Mouse (Mus musculus) retina, adult 2 months (tissue): ENCODE results near the gene Nup214.
A peak's percentile ranks its signal among the peaks of the same experiment; 100 is the strongest.

Experiments
- DNase-seq: peaks from one replicate; pipeline ENCODE4 v3.0.0-alpha.2; 2012; ENCODE audit warnings: low read depth, low spot score

Gene Nup214

GRCm38 (mm10) chr2:31974141-31974808, at the start of gene Nup214:
TSS of gene Nup214 (plus strand) at chr2:31974436.
- DNase-seq = peak; percentile 96

GRCm38 (mm10) chr2:31924811-31925210, 49.4 kb upstream of the Nup214 start:
- DNase-seq = no peak

- DNase-seq = no peak
Observed at GRCm38 (mm10) chr2:31925936-31926335, 48.3 kb upstream of the Nup214 start.

- DNase-seq = no peak
Observed at GRCm38 (mm10) chr2:31929664-31930063, 44.6 kb upstream of the Nup214 start.

GRCm38 (mm10) chr2:31934551-31934950, 39.7 kb upstream of the Nup214 start:
- DNase-seq = no peak

- DNase-seq = no peak
Observed at GRCm38 (mm10) chr2:31935054-31935453, 39.2 kb upstream of the Nup214 start.

GRCm38 (mm10) chr2:31938298-31938697, 35.9 kb upstream of the Nup214 start:
- DNase-seq = no peak

GRCm38 (mm10) chr2:31943011-31943410, 31.2 kb upstream of the Nup214 start:
- no peak for DNase-seq

GRCm38 (mm10) chr2:31945580-31945979, 28.7 kb upstream of the Nup214 start:
- no peak for DNase-seq

- no peak for DNase-seq
Observed at GRCm38 (mm10) chr2:31948392-31948791, 25.8 kb upstream of the Nup214 start.

- DNase-seq = no peak
Observed at GRCm38 (mm10) chr2:31948801-31949200, 25.4 kb upstream of the Nup214 start.

- no peak for DNase-seq
Observed at GRCm38 (mm10) chr2:31950058-31950871, 24.0 kb upstream of the Nup214 start, which contains the start of gene Aif1l. TSS of gene Aif1l (plus strand) at chr2:31950139.

GRCm38 (mm10) chr2:31950966-31951365, 23.3 kb upstream of the Nup214 start:
- DNase-seq = no peak

- no peak for DNase-seq
Observed at GRCm38 (mm10) chr2:31952236-31952635, 22.0 kb upstream of the Nup214 start.

- DNase-seq = no peak
Observed at GRCm38 (mm10) chr2:31952725-31953124, 21.5 kb upstream of the Nup214 start.

GRCm38 (mm10) chr2:31953687-31954086, 20.5 kb upstream of the Nup214 start:
- DNase-seq = no peak

GRCm38 (mm10) chr2:31954779-31955181, 19.5 kb upstream of the Nup214 start:
- DNase-seq = no peak

- no peak for DNase-seq
Observed at GRCm38 (mm10) chr2:31955686-31956085, 18.6 kb upstream of the Nup214 start.

GRCm38 (mm10) chr2:31957211-31957610, 17.0 kb upstream of the Nup214 start:
- no peak for DNase-seq

GRCm38 (mm10) chr2:31960986-31961385, 13.2 kb upstream of the Nup214 start:
- no peak for DNase-seq

GRCm38 (mm10) chr2:31961791-31962222, 12.4 kb upstream of the Nup214 start:
- DNase-seq = no peak

GRCm38 (mm10) chr2:31962501-31963224, 11.6 kb upstream of the Nup214 start:
- no peak for DNase-seq
